Mouse (Mus musculus) common myeloid progenitor, adult 5-6 weeks (primary cell): Measurements from ENCODE around the gene P2ry13. TPM values are rescaled to one million over a fixed set of nuclear protein-coding genes. Genes with fewer than 3 reads are reported as not detected.

Experiments used
- total RNA-seq: library from RNA; stranded (forward); fragments of 200-1000, 187-1606 nt; gene quantifications from 2 replicates; pipeline ENCODE4 v1.2.3, GENCODE M21; 2017

P2ry13 gene
- total RNA-seq, 1 experiment from 2014 or later = 0.91 TPM

Other genes with a start within 250 kb of the P2ry13 start
- gene Med12l, start 205.1 kb downstream of the P2ry13 start, total RNA-seq = 11.3 and 12.6 TPM in 2 replicates
- 55.6 and 57.4 TPM in 2 replicates for gene Gpr171, start 109.1 kb downstream of the P2ry13 start, total RNA-seq
- gene P2ry14, start 57.3 kb downstream of the P2ry13 start, total RNA-seq = 18.9 and 22.0 TPM in 2 replicates
- 0.14 TPM in 1 of 2 replicates, not detected in the other for gene Gpr87, start 15.8 kb downstream of the P2ry13 start, total RNA-seq
- gene P2ry12, start 52.0 kb upstream of the P2ry13 start, total RNA-seq = 0.15 TPM in 1 of 2 replicates, not detected in the other
- 0.41 TPM in 1 of 2 replicates, not detected in the other for gene Igsf10, start 133.5 kb upstream of the P2ry13 start, total RNA-seq